Mouse (Mus musculus) brain, embryonic 14.5 days (tissue): ENCODE measurements around the gene Gm43720.

Experiments
- CTCF ChIP-seq: fragments of 200-500 bp; IDR thresholded peaks from 2 replicates; pipeline ENCODE4 v1.5.1; 2012; ENCODE audit warnings: inconsistent platforms, mild to moderate bottlenecking, moderate library complexity, borderline replicate concordance; ENCODE audit not compliant: insufficient read depth, insufficient read length; ENCODE audit errors: extremely low read depth
- POLR2A ChIP-seq: fragments of 200-500 bp; IDR thresholded peaks from 2 replicates; pipeline ENCODE4 v1.6.1; 2012; ENCODE audit warnings: mild to moderate bottlenecking, inconsistent platforms, borderline replicate concordance; ENCODE audit not compliant: poor library complexity, insufficient read depth, insufficient read length, severe bottlenecking; ENCODE audit errors: extremely low read depth

DNA sequence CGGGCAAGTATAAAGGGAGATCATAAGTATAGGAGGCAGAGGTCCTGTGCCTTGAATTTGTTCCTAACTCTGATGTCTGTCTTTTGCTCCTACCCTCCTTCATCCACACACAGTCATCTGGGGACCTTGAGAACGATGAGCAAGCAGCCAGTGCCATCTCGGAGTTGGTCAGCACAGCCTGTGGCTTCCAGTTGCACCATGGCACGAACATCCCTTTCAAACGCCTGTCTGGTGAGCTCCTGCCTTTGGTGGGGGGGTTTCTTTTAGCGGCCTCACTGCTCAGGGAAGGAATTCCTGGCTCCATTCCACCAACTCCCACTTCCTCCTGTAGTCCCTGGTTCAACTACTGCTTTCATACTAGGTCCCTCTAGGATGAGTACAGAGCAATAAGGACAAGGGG is 21.2 kb downstream of the Gm43720 start:
- TF ChIP-seq POLR2A, result no peak
- TF ChIP-seq CTCF, result no peak
